Mouse (Mus musculus) liver, embryonic 14.5 days (tissue): ENCODE results near the gene Rps19. TPM values are rescaled to one million over a fixed set of nuclear protein-coding genes. Genes with fewer than 3 reads are reported as not detected.

Experiments used
- ATAC-seq: fragments of 200-750 bp; cut with Nextera tagmentation; 2 replicates; pipeline ENCODE4 v1.8.0; 2017; ENCODE audit warnings: moderate number of reproducible peaks, mild to moderate bottlenecking, moderate library complexity; ENCODE audit not compliant: insufficient read depth
- DNase-seq, 3 experiments: peaks; one replicate each; pipeline ENCODE4 v3.0.0-alpha.2; 2012 to 2013; ENCODE audit warnings: low read depth in 3 of 3, low spot score in 3 of 3
- H3K27ac ChIP-seq: fragments of 300-500 bp; sonication (generic); 2 replicates; pipeline ENCODE4 v1.5.1; 2014; ENCODE audit warnings: moderate library complexity, mild to moderate bottlenecking, control low read depth, inconsistent platforms
- H3K27me3 ChIP-seq: fragments of 300-500 bp; sonication (generic); 2 replicates; pipeline ENCODE4 v1.6.1; 2014; ENCODE audit warnings: mild to moderate bottlenecking, low read length, moderate library complexity; ENCODE audit not compliant: control insufficient read depth, insufficient read depth
- H3K36me3 ChIP-seq: fragments of 300-500 bp; sonication (generic); replicated peaks from 2 replicates; pipeline ENCODE4 v1.6.1; 2014; ENCODE audit warnings: low read depth; ENCODE audit not compliant: control insufficient read depth, insufficient read depth
- H3K4me1 ChIP-seq, 2 experiments: fragments of 200-500 bp in 1 of 2; fragments of 300-500 bp in 1 of 2; sonication (generic) in 1 of 2; replicated peaks; 2 replicates each; pipeline ENCODE4 v1.6.1; 2012 to 2014; ENCODE audit warnings: antibody characterized with exemption in 1 of 2, inconsistent platforms in 1 of 2, low read length in 1 of 2; ENCODE audit not compliant: control insufficient read depth in 2 of 2, insufficient read depth in 2 of 2
- H3K4me2 ChIP-seq: fragments of 300-500 bp; sonication (generic); 2 replicates; pipeline ENCODE4 v1.6.1; 2014; ENCODE audit warnings: low read depth, mild to moderate bottlenecking, control low read depth, moderate library complexity
- H3K4me3 ChIP-seq, 2 experiments: fragments of 200-500 bp in 1 of 2; fragments of 300-500 bp in 1 of 2; sonication (generic) in 1 of 2; 2 replicates each; pipeline ENCODE4 v1.5.1; 2012 to 2014; ENCODE audit warnings: low read depth in 2 of 2, low read length in 2 of 2, mild to moderate bottlenecking in 2 of 2, control low read depth in 1 of 2, inconsistent platforms in 1 of 2, moderate library complexity in 1 of 2; ENCODE audit not compliant: insufficient read depth in 1 of 2
- H3K9ac ChIP-seq: fragments of 300-500 bp; sonication (generic); replicated peaks from 2 replicates; pipeline ENCODE4 v1.6.1; 2014; ENCODE audit warnings: mild to moderate bottlenecking, control low read depth, moderate library complexity
- H3K9me3 ChIP-seq: fragments of 300-500 bp; sonication (generic); 2 replicates; pipeline ENCODE4 v1.6.1; 2016; ENCODE audit warnings: low read length, mixed read lengths; ENCODE audit not compliant: control insufficient read depth
- CTCF ChIP-seq: IDR thresholded peaks from 2 replicates; pipeline ENCODE4 v1.5.1; 2016; ENCODE audit warnings: antibody characterized with exemption, low read depth, control low read depth
- EP300 ChIP-seq: IDR thresholded peaks from 2 replicates; pipeline ENCODE4 v1.6.1; 2016; ENCODE audit warnings: antibody characterized with exemption, low read depth
- WGBS: fragments of 180-500 bp; shearing (Covaris S2); extraction: QIAGEN DNeasy Blood & Tissue Kit; methylation state at CpG from one replicate; pipeline ENCODE4 v1.1.7; 2014; ENCODE audit not compliant: insufficient replicate concordance; 5-methylcytosine and 5-hydroxymethylcytosine counted together
- polyA plus RNA-seq, 2 experiments: library from polyadenylated mRNA; depleted of rRNA in 1 of 2; stranded (reverse) in 1 of 2; unstranded in 1 of 2; fragments of >200 nt; fragmentation: Nextera tagmentation in 1 of 2; extraction: Ambion mirVana in 1 of 2; gene quantifications; 2 replicates each; pipeline versions ENCODE4 v1.2.1 to v1.2.3; 2012 to 2014

The Rps19 gene
- polyA plus RNA-seq, 2 experiments = 615 to 1,654 TPM

DNA sequence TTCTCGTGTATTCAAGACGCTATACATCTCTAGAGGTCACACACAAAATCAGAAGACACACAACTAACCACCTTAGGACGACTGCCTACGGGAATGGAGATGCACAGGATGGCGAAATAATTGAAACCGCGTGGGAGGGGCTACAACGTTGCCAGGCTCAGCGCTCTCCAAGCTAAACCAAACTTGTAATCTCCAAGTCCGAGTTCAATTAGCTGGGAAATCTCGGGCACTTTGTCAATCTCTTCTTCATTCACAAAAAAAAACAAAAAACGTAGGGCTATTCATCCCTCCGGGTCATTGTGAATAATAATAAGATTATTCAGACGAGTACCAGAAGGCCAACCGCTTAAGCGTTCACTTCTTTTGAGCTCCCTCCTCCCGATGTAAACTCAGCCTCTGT is 15.1 kb upstream of the Rps19 start:
- TF ChIP-seq EP300 (no peak), CTCF (no peak)
- Histone ChIP-seq H3K27ac (no peak overlapping the region), H3K4me2 (no peak overlapping the region), H3K27me3 (peaks cover 15% of the 10 kb centered on the region), H3K36me3 (no peaks in the 10 kb centered on the region), H3K4me1 (no peaks in the 10 kb centered on the region; a peak in 1 of 4 replicates), H3K4me3 (no peak overlapping the region), H3K9ac (no peak overlapping the region), H3K9me3 (no peaks in the 10 kb centered on the region)
- WGBS = 60% methylated on average over 17 of the region's 17 CpGs
- no peak for ATAC-seq
- DNase-seq = no peak

DNA sequence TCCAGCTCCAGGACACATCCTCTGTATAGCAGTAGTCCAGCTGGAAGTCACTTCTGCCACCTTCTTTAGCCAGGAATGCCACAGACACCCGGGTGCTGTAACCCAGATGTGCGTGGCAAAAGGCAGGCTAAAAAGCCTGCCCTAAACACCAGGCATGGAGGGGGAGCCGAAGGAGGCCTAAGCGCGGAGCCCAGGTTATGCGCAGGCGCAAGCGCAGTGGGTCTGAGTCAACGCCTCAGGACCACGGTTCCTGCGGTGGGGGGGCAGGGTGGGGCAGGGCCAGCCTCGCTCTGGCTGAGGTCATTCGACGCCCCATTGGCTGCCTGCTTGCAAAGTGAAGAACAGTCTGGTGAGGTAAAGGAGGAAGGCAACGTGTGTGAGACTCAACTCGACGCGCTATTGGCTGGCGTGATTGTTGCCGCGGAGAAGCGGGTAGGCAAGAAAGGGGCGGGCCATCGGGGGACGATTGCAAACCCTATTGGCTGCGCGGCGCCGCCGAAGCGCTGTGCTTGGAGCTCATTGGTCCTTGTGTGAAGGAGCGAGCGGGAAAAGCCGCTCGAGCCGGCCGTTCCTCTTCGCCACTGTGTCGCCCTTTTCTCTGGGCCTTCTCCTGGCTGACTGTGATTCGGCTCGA is 14.5 kb upstream of the Rps19 start, which contains the start of the genes Lypd4 and Dmrtc2:
Gene Lypd4, minus strand, starts transcription at position 410 of the 634 bp plus-strand sequence.
Gene Dmrtc2, plus strand, starts transcription at position 526 of the 634 bp plus-strand sequence.
- Histone ChIP-seq H3K4me2 (no peak within 1 kb of the TSS), H3K27ac (no peak within 1 kb of the TSS), H3K9me3 (no peaks in the 10 kb centered on the region), H3K27me3 (peaks cover 15% of the 10 kb centered on the region), H3K36me3 (no peaks in the 10 kb centered on the region), H3K4me1 (no peaks in the 10 kb centered on the region), H3K4me3 (no peak within 1 kb of the TSS), H3K9ac (no peak within 1 kb of the TSS)
- ATAC-seq (no peak), DNase-seq (no peak)
- 47% methylated on average over 33 of the region's 41 CpGs for WGBS
- TF ChIP-seq EP300 (no peak), CTCF (no peak)

DNA sequence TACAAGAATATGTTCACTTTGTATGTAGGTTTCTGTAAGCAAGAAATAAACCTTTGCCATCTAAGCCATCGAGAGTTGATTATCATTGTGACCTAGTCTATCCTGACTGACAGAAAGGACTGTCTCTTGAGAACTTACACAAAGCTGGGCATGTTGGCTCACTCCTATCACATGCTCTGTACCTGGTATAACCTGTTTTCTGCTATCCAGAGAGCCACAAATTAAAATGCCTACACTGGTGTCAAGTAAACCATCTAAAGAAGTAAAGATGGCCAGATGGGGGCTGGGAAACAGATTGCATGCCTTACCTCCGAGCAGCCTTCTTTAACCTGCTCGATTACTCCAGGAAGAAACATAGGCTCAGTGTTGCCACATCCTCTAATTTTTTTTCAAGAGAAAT is 6.6 kb upstream of the Rps19 start:
- H3K27ac ChIP-seq = no peak overlapping the region
- H3K4me2 ChIP-seq = no peak overlapping the region
- no peak overlapping the region for H3K9ac ChIP-seq
- no peaks in the 10 kb centered on the region for H3K9me3 ChIP-seq
- H3K4me1 ChIP-seq = peaks cover 0 to 2% of the 10 kb centered on the region in 2 experiments; a peak in 1 of 4 replicates
- TF ChIP-seq EP300 = no peak
- no peak for TF ChIP-seq CTCF
- WGBS = 60% methylated on average over 3 of the region's 3 CpGs
- H3K36me3 ChIP-seq = no peaks in the 10 kb centered on the region
- H3K4me3 ChIP-seq = no peak overlapping the region
- ATAC-seq = no peak
- no peak for DNase-seq
- no peaks in the 10 kb centered on the region for H3K27me3 ChIP-seq

DNA sequence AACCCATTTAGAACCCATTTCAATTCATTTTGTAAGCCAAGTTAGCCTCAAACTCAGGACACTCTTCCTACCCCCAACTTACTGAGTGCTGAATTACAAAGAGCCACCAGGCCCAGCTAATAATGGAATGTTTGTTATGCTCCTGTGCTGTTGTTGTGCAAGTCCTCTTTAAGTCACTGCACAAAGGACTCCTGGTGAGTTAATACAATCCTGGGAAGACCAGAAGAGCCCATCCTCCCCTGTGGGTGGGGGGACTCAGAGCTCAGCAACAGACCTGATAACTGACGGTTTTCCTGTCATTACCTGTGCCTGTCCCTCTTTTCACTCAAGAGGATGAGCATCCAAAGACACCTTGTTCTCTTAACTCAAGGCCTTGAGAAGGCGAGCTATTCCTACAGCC is 4.6 kb upstream of the Rps19 start:
- TF ChIP-seq EP300 (no peak), CTCF (no peak)
- WGBS = 54% methylated on average over 2 of the region's 2 CpGs
- H3K4me1 ChIP-seq = peaks cover 3 to 5% of the 10 kb centered on the region in 2 experiments; a peak in 3 of 4 replicates

DNA sequence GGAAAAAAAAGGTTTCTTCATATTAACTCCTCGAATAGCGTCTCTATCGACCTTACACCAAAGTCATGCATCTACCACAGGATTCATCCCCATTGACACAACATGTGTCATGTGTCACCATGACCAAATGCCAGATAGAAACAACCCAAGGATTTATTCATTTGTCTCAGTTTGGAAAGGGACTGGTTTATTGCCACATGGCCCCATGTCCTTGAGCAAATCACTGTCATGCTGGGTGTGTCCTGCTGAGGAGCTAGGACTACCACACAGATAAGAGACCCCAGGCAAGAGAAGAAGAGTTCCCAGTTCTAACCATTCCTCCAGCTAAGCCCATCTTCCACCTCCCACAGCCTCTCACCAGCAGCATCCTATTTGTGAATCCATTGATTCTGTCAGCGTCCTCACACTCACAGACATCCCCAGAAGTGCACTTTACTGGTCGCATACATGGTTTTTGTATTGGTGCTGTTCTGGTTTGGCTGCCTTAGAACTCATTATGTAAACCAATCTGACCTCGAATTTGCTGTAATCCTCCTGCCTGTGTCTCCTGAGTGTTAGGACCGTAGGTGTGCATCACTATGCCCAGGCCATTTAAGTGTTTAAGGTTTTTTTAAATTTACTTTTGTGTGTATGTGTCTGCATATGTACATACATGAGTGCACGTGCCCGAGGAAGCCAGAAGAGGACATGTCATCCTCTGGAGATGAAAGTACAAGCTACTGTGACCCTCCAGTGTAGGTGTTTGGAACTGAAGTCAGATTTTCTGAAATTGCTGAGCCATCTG is 1.6 kb upstream of the Rps19 start:
- 83% methylated on average over 9 of the region's 9 CpGs for WGBS
- DNase-seq = no peak
- H3K36me3 ChIP-seq = peaks cover 24% of the 10 kb centered on the region
- H3K4me2 ChIP-seq = no peak overlapping the region
- H3K9me3 ChIP-seq = no peaks in the 10 kb centered on the region
- H3K4me1 ChIP-seq = peaks cover 7 to 22% of the 10 kb centered on the region in 2 experiments; a peak in 3 of 4 replicates
- H3K9ac ChIP-seq = no peak overlapping the region
- no peak overlapping the region for H3K4me3 ChIP-seq
- TF ChIP-seq EP300 = no peak
- no peak for TF ChIP-seq CTCF
- no peak for ATAC-seq
- no peak overlapping the region for H3K27ac ChIP-seq
- H3K27me3 ChIP-seq = no peaks in the 10 kb centered on the region

More for the DNA sequence above, 4.6 kb upstream of the Rps19 start:
- no peak overlapping the region for H3K9ac ChIP-seq
- H3K27ac ChIP-seq = no peak overlapping the region
- H3K36me3 ChIP-seq = no peaks in the 10 kb centered on the region
- no peaks in the 10 kb centered on the region for H3K27me3 ChIP-seq
- H3K4me2 ChIP-seq = no peak overlapping the region
- ATAC-seq (no peak), DNase-seq (no peak)
- no peaks in the 10 kb centered on the region for H3K9me3 ChIP-seq
- H3K4me3 ChIP-seq = no peak overlapping the region
